Mouse (Mus musculus) c-Kit-positive CD71-positive TER-119-negative erythroid progenitor cells, embryonic 14.5 days (primary cell): ENCODE results near the gene Gltpd2.
"Not testable (repeated sequence)": the region's sequence is repeated elsewhere in the genome, so short reads cannot be mapped to it uniquely, and the experiment has no call there.

Experiments used
- DNase-seq: peaks from one replicate; pipeline ENCODE4 v3.0.0-alpha.2; 2013; ENCODE audit warnings: low read depth

Gene Gltpd2

GRCm38 (mm10) chr11:70518923-70519322 is at the start of gene Gltpd2:
Gene Gltpd2 (plus strand): TSS chr11:70519196.
- DNase-seq: no peak

GRCm38 (mm10) chr11:70469764-70470163 is 49.2 kb upstream of the Gltpd2 start:
- DNase-seq: no peak

GRCm38 (mm10) chr11:70472716-70473115 is 46.3 kb upstream of the Gltpd2 start:
- DNase-seq: no peak

- not testable (repeated sequence) for DNase-seq
These were observed 45.7 kb upstream of the Gltpd2 start for GRCm38 (mm10) chr11:70473291-70473690.

- no peak for DNase-seq
These were observed 44.0 kb upstream of the Gltpd2 start for GRCm38 (mm10) chr11:70474872-70475534.

GRCm38 (mm10) chr11:70485498-70485897 is 33.5 kb upstream of the Gltpd2 start:
- DNase-seq: no peak

GRCm38 (mm10) chr11:70487816-70488215 is 31.2 kb upstream of the Gltpd2 start:
- DNase-seq: no peak

- DNase-seq: no peak
These were observed 29.9 kb upstream of the Gltpd2 start for GRCm38 (mm10) chr11:70489138-70489537.

- DNase-seq: no peak
These were observed 29.3 kb upstream of the Gltpd2 start for GRCm38 (mm10) chr11:70489684-70490083.

GRCm38 (mm10) chr11:70499566-70500475 is 19.2 kb upstream of the Gltpd2 start:
- DNase-seq: no peak

GRCm38 (mm10) chr11:70500476-70500812 is 18.6 kb upstream of the Gltpd2 start:
- no peak for DNase-seq

GRCm38 (mm10) chr11:70502018-70502417 is 17.0 kb upstream of the Gltpd2 start:
- no peak for DNase-seq

- no peak for DNase-seq
These were observed 14.0 kb upstream of the Gltpd2 start, which contains the start of gene Tm4sf5 for GRCm38 (mm10) chr11:70504970-70505369. Gene Tm4sf5 (plus strand): TSS chr11:70505244.

- no peak for DNase-seq
These were observed 12.6 kb upstream of the Gltpd2 start for GRCm38 (mm10) chr11:70506385-70506784.

- DNase-seq: no peak
These were observed 12.0 kb upstream of the Gltpd2 start for GRCm38 (mm10) chr11:70506962-70507515.

GRCm38 (mm10) chr11:70509753-70510564 is 9.0 kb upstream of the Gltpd2 start:
- no peak for DNase-seq

- DNase-seq: no peak
These were observed 7.8 kb upstream of the Gltpd2 start for GRCm38 (mm10) chr11:70511242-70511641.

GRCm38 (mm10) chr11:70511825-70512224 is 7.2 kb upstream of the Gltpd2 start:
- DNase-seq: no peak

- DNase-seq: no peak
These were observed 6.2 kb upstream of the Gltpd2 start for GRCm38 (mm10) chr11:70512709-70513342.

GRCm38 (mm10) chr11:70513520-70513919 is 5.5 kb upstream of the Gltpd2 start:
- DNase-seq: no peak

- DNase-seq: no peak
These were observed 4.7 kb upstream of the Gltpd2 start, which contains the start of gene Vmo1 for GRCm38 (mm10) chr11:70514288-70514687. Gene Vmo1 (minus strand): TSS chr11:70514616.
